Mouse (Mus musculus) heart, postnatal 0 days (tissue): ENCODE results near the gene Cep57. TPM values are rescaled to one million over a fixed set of nuclear protein-coding genes. Genes with fewer than 3 reads are reported as not detected.

Source experiments
- ATAC-seq: fragments of 200-750 bp; cut with Nextera tagmentation; 2 replicates; pipeline ENCODE4 v1.8.0; 2017; ENCODE audit warnings: low read depth, moderate number of reproducible peaks, moderate library complexity; ENCODE audit not compliant: insufficient read depth
- DNase-seq: peaks from one replicate; pipeline ENCODE4 v3.0.0-alpha.2; 2016; ENCODE audit warnings: low spot score
- H3K27ac ChIP-seq: fragments of 300-500 bp; sonication (generic); 2 replicates; pipeline ENCODE4 v1.5.1; 2014; ENCODE audit warnings: low read depth, mild to moderate bottlenecking
- H3K27me3 ChIP-seq: fragments of 300-500 bp; sonication (generic); 2 replicates; pipeline ENCODE4 v1.6.1; 2014; ENCODE audit warnings: low read length, mixed read lengths; ENCODE audit not compliant: control insufficient read depth, insufficient read depth
- H3K36me3 ChIP-seq: fragments of 300-500 bp; sonication (generic); replicated peaks from 2 replicates; pipeline ENCODE4 v1.6.1; 2014; ENCODE audit warnings: low read length, mixed read lengths; ENCODE audit not compliant: control insufficient read depth, insufficient read depth
- H3K4me1 ChIP-seq: fragments of 300-500 bp; sonication (generic); 2 replicates; pipeline ENCODE4 v1.6.1; 2014; ENCODE audit warnings: antibody characterized with exemption; ENCODE audit not compliant: control insufficient read depth, insufficient read depth
- H3K4me2 ChIP-seq: fragments of 300-500 bp; sonication (generic); 2 replicates; pipeline ENCODE4 v1.6.1; 2014; ENCODE audit warnings: low read depth, mild to moderate bottlenecking, low read length, moderate library complexity
- H3K4me3 ChIP-seq: fragments of 300-500 bp; sonication (generic); 2 replicates; pipeline ENCODE4 v1.5.1; 2014; ENCODE audit warnings: low read depth, low read length
- H3K9ac ChIP-seq: fragments of 300-500 bp; sonication (generic); replicated peaks from 2 replicates; pipeline ENCODE4 v1.6.1; 2014; ENCODE audit warnings: low read depth, low read length, mixed read lengths
- H3K9me3 ChIP-seq: fragments of 300-500 bp; sonication (generic); replicated peaks from 2 replicates; pipeline ENCODE4 v1.6.1; 2016; ENCODE audit warnings: low read length; ENCODE audit not compliant: control insufficient read depth
- CTCF ChIP-seq: IDR thresholded peaks from 2 replicates; pipeline ENCODE4 v1.5.1; 2016; ENCODE audit warnings: antibody characterized with exemption, control low read depth, low read depth
- EP300 ChIP-seq: IDR thresholded peaks from 2 replicates; pipeline ENCODE4 v1.6.1; 2016; ENCODE audit warnings: antibody characterized with exemption, low read depth
- WGBS: fragments of 180-500 bp; shearing (Covaris S2); extraction: QIAGEN DNeasy Blood & Tissue Kit; methylation state at CpG from one replicate; pipeline ENCODE4 v1.1.7; 2014; 5-methylcytosine and 5-hydroxymethylcytosine counted together
- polyA plus RNA-seq: library from polyadenylated mRNA; unstranded; fragments of >200 nt; fragmentation: Nextera tagmentation; extraction: Ambion mirVana; gene quantifications from 2 replicates; pipeline ENCODE4 v1.2.1, GENCODE M21; 2015
- total RNA-seq: library from RNA; depleted of rRNA; stranded (reverse); fragments of >200 nt; gene quantifications from 2 replicates; pipeline ENCODE4 v1.2.3, GENCODE M21; 2014; ENCODE audit warnings: low replicate concordance

The Cep57 gene
- total and polyA plus RNA-seq, 2 experiments from 2014 or later, result 16.9 to 29.9 TPM

DNA sequence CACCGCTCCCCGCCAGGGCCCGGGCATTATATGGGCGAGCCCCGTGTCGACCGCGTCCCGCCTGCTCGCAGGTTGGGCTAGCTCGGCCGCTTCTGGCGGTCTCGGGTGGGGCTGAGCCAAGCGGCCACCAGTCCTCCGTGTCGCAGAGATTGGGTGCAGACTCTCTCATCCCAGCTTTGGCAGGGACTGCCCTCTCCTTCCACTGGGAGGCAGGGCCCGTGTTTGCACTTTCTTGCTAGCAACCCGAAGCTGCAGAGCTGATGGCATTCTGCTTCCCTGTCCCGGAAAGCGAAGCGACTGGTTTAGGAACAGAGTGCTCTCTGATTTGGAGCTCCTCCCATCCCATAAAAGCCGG is 1.2 kb upstream of the Cep57 start:
- peak; percentile 8 for TF ChIP-seq CTCF
- TF ChIP-seq EP300, result no peak
- under 1% methylated on average over 22 of the region's 23 CpGs for WGBS
- Histone ChIP-seq H3K4me3 (peak overlapping the region; percentile 70), H3K27me3 (no peaks in the 10 kb centered on the region), H3K9me3 (no peaks in the 10 kb centered on the region), H3K36me3 (peaks cover 31% of the 10 kb centered on the region), H3K4me1 (peaks cover 26% of the 10 kb centered on the region), H3K27ac (peak overlapping the region; percentile 95), H3K4me2 (peak overlapping the region; percentile 71), H3K9ac (peak overlapping the region; percentile 74)
- DNase-seq, result peak; percentile 44
- peak; percentile 21 for ATAC-seq

DNA sequence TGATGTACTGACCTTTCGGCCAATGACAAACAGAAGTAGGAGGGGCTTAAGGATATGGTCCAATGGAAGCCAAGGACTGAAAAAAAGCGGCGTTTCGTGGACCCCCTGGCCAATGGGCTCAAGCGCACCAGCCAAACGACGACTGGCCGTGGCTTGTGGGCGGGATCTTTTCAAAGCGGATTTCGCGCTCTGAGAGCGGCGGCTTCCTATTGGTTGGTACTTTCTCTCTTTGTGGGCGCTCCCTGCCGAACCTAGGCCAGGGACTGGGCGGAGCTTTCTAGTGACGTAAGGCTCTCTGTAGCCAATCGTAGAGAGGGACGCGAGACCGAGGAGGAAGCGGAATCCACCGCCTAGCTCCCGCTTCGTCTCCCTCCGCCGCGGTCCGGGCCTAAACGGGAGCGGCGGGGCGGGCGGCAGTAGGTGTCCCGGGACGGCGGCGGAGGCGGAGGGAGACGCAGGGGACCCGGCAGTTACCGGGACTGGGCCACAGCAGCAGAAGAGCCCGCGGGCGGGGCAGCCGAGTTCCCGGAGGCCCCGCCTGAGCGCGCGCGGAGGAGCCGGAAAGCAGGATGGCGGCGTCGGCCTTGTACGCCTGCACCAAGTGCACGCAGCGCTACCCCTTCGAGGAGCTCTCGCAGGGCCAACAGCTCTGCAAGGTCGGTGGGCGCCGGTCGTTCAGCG is 639 bp upstream of the Cep57 start, which contains the start of gene Fam76b:
Fam76b (plus strand) TSS at position 311 of the 681 bp plus-strand sequence.
- under 1% methylated on average over 64 of the region's 67 CpGs for WGBS
- peak within 1 kb of the TSS; percentile 82 for H3K9ac ChIP-seq
- peak; percentile 90 for ATAC-seq
- peak within 1 kb of the TSS; percentile 72 for H3K4me3 ChIP-seq
- peak within 1 kb of the TSS; percentile 96 for H3K27ac ChIP-seq
- H3K9me3 ChIP-seq, result no peaks in the 10 kb centered on the region
- H3K27me3 ChIP-seq, result no peaks in the 10 kb centered on the region
- peaks cover 26% of the 10 kb centered on the region for H3K4me1 ChIP-seq
- peak; percentile 99 for DNase-seq
- H3K4me2 ChIP-seq, result peak within 1 kb of the TSS; percentile 75
- TF ChIP-seq CTCF, result no peak
- no peak for TF ChIP-seq EP300
- peaks cover 25% of the 10 kb centered on the region for H3K36me3 ChIP-seq

DNA sequence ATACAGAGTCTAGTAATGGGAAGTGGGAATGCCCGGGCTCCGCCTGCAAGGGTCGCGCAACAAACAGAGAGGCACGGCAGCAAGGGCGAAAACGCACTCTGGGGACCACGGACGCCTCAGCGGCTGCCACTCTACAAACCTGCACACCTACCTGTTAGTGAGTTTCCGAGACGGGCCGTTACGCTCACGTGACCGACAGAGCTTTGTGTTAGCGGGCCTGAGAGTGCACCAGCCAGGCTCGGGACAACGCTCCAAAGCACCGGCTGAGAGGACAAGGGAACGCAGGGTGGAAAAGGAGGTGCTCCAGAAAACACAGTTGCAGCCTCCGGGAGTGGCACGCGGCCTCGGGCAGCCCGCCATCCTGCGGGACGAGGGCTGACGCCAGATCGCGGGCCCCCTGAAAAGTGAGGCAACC is 509 bp downstream of the Cep57 start:
- H3K27ac ChIP-seq, result peak overlapping the region; percentile 96
- H3K9me3 ChIP-seq, result no peaks in the 10 kb centered on the region
- H3K4me2 ChIP-seq, result peak overlapping the region; percentile 75
- no peak for TF ChIP-seq EP300
- H3K27me3 ChIP-seq, result no peaks in the 10 kb centered on the region
- ATAC-seq, result peak; percentile 3; the same call in 1 of the 2 replicates
- peaks cover 14% of the 10 kb centered on the region for H3K36me3 ChIP-seq
- peaks cover 26% of the 10 kb centered on the region for H3K4me1 ChIP-seq
- H3K4me3 ChIP-seq, result peak overlapping the region; percentile 72
- under 1% methylated on average over 31 of the region's 31 CpGs for WGBS
- H3K9ac ChIP-seq, result peak overlapping the region; percentile 82
- DNase-seq, result peak; percentile 48

DNA sequence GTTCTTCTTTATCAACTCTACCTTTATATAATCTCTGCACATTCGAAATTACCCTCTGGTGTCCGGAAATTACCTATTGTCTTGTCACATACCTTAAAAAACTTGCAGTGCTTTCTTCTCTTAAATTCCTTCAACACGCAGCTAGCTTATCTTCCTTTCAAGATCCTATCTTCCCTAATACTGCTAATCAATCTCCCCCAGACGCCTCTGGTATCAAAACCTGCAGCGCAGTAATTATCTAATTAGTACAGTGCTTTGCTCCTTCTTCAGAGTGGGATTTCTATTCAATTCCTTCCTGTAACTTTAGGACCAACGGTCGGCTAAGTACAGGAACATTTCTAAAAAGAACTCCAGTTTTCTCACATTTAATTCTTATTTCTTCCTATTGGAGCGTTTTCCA is 1.0 kb downstream of the Cep57 start:
- ATAC-seq (no peak), DNase-seq (no peak)
- peak overlapping the region; percentile 82 for H3K9ac ChIP-seq
- TF ChIP-seq EP300 (no peak), CTCF (no peak)
- H3K36me3 ChIP-seq, result peaks cover 14% of the 10 kb centered on the region
- H3K27me3 ChIP-seq, result no peaks in the 10 kb centered on the region
- H3K4me3 ChIP-seq, result peak overlapping the region; percentile 72
- 2% methylated on average over 8 of the region's 8 CpGs for WGBS
- H3K4me1 ChIP-seq, result peaks cover 26% of the 10 kb centered on the region
- H3K27ac ChIP-seq, result peak overlapping the region; percentile 96
- no peaks in the 10 kb centered on the region for H3K9me3 ChIP-seq
- H3K4me2 ChIP-seq, result peak overlapping the region; percentile 75

DNA sequence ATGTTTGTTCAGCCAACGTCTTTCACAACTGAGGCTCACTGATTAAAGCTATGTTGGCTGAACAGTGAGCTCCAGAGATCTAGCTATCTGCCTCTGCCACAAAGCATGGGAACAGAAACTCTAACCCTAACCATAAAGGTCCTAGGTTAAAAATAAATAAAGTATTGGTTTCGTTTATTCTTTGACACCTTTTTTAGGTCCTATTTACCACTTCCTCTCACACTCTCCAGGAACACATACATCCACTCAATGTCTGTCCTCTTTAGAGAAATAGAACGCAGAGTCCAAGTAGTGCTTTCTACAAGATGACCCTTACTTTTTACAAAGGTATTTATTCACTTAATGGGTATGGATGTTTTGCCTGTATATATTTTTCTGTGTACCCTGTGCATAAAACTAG is 6.1 kb downstream of the Cep57 start:
- DNase-seq (no peak), ATAC-seq (no peak)
- Histone ChIP-seq H3K4me2 (no peak overlapping the region), H3K27ac (no peak overlapping the region), H3K36me3 (peaks cover 55% of the 10 kb centered on the region), H3K9me3 (no peaks in the 10 kb centered on the region), H3K27me3 (no peaks in the 10 kb centered on the region), H3K4me1 (peaks cover 19% of the 10 kb centered on the region), H3K9ac (no peak overlapping the region), H3K4me3 (no peak overlapping the region)
- 92% methylated on average over 3 of the region's 3 CpGs for WGBS
- no peak for TF ChIP-seq EP300
- no peak for TF ChIP-seq CTCF

DNA sequence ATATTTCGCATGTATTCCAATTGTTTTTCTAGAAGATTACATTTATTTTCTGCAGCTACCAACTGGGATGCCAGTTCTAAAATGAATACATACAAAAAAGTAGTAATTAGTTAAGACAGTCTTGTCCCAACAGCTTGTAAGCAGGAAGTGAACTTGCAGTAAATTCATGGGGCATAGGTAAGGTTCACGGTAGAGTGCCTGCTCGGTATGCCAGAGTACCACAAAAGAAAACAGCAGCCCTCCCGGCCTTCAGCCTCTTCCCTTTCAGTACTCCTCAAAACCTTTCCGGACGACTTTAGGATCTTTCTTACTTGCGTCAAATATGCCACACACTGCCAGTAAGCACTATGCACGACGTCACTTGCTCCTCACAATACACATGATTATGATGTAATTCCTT is 8.5 kb downstream of the Cep57 start:
- ATAC-seq (no peak), DNase-seq (no peak)
- H3K9me3 ChIP-seq, result no peaks in the 10 kb centered on the region
- TF ChIP-seq EP300, result no peak
- TF ChIP-seq CTCF, result no peak
- no peaks in the 10 kb centered on the region for H3K27me3 ChIP-seq
- no peak overlapping the region for H3K4me2 ChIP-seq
- H3K27ac ChIP-seq, result no peak overlapping the region
- no peak overlapping the region for H3K4me3 ChIP-seq
- H3K4me1 ChIP-seq, result no peaks in the 10 kb centered on the region
- peaks cover 73% of the 10 kb centered on the region for H3K36me3 ChIP-seq
- 91% methylated on average over 9 of the region's 9 CpGs for WGBS
- no peak overlapping the region for H3K9ac ChIP-seq
